Mouse (Mus musculus) lung, postnatal 10 days (tissue): Measurements from ENCODE around the gene Treml2.
"Not testable (repeated sequence)": the region's sequence is repeated elsewhere in the genome, so short reads cannot be mapped to it uniquely, and the experiment has no call there.

Source experiments
- DNase-seq: peaks from one replicate; pipeline ENCODE4 v3.0.0; 2021

Gene Treml2

DNA sequence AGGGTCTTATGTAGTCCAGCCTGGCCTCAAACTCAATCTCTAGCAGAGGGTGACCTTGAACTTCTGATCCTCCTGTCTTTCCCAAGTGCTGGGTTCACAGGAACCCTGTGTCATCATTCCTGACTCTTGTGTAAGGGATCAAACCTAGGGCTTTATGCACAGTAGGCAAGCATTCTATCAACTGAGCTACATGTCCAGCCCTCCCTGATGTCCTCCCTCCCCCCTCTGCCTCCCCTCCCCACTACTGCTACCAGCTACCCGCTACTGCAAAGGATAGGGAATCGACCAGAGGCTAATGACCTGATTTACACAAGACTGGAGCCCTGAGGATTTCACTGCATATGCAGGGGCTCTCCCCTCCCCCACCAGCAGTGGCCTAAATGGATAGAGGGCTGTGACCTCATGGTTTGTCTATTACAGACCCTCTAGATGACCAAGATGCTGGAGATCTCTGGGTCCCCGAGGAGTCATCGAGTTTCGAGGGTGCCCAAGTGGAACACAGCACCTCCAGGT, 51.4 kb downstream of the Treml2 start:
- no peak for DNase-seq

DNA sequence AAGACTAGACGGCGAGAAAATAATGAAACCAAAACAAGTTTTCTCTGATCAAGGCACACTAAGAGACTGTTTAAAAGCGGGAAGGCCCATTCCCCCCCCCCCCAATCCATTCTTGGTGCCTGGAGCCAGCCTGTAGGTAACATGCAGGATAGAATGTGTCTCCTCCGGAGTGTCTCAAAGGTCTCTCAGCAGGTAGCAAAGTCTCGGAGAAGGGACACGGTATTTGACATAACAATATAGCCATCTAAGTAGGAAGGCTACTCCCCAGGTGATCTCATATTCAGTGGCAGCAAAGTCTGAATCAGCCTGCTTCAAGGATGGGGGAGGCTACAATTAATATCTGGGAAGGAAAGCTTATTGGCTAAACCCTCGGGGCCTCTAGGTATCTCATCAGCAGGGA, 53.7 kb downstream of the Treml2 start:
- DNase-seq = not testable (repeated sequence)

DNA sequence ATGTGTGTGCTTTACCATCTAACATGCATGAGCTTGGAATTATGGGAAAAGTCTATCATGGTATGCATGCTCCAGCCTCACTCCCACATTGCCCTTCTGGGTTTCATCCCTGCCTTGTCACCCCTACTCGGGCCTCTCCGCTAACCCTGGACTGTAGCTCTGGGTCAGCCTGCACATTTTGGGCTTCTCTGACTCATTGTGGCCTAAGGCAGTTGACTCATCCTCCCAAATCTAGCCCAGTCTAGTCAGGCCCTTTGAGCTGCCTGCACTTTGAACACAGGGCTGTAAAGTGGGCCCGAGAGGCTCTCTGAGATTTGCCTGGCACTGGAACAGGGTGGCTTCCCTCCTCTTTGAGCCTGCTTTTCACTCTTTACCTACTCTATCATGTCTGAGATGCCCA, 56.5 kb downstream of the Treml2 start:
- DNase-seq = no peak

DNA sequence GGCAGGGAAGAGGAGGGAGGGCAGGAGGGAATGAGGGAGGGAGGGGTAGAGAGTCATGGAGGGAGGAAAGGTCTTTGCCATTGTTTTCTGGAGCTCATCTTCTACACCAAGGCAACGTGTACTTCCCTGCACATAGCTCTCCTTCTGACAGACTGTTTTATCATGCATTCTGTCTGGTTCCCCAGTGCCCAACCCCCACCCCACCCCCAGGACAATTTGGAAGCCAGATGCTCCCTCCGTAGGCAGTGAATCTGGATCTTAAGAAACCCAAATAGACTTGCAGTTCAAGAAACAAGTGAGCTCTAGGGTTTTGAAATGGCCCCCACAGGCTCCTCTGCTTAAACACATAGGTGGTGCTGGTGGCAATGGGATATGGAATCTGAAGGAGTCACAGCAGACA, 58.6 kb downstream of the Treml2 start:
- no peak for DNase-seq

DNA sequence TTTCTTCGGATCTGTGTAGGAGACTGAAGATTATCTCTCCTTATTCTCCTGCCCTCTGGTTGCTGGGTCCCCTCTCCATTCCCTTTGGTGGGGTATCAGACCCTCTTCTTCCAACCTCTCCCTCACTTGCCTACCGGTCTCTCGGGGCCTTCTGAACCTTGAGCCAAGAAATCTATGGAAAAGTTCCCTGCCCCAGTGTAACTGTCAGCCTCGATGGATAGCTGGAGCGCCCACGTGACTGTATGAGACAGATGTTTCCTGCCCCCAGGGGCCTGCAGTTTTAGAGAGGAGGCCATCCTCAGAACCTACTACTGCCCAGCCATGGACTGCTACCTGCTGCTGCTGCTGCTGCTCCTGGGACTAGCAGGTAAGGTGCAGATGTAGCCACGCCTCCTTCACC, 60.3 kb downstream of the Treml2 start, which contains the start of gene Treml1:
Gene Treml1, plus strand, starts transcription at position 301 of the 400 bp plus-strand sequence.
- DNase-seq = no peak

DNA sequence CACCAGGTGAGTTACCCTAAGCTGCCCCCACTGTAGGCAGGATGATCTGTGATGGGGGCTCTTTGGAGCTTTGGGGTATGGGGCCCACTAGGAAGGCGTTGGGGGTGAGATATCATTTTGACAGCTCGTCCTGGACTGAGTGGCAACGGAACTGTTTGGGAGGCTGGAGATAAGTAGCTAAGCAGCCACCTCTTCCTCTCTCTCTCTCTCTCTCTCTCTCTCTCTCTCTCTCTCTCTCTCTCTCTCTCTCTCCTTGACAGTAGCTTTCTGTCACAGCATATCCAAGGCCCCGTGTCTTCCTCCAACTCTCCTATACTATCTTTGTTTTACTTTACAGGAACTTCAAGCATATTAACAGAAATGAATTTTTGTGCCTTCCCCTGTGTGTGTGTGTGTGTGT, 61.2 kb downstream of the Treml2 start:
- DNase-seq = no peak
